Mouse (Mus musculus) limb, embryonic 10.5 days (tissue): Measurements from ENCODE around the gene Cpa2. TPM values are rescaled to one million over a fixed set of nuclear protein-coding genes. Genes with fewer than 3 reads are reported as not detected.

ENCODE experiments used
- DNase-seq: peaks from one replicate; pipeline ENCODE4 v3.0.0-alpha.2; 2017; ENCODE audit warnings: low spot score
- H3K27ac ChIP-seq: fragments of 300-500 bp; sonication (generic); 2 replicates; pipeline ENCODE4 v1.5.1; 2016; ENCODE audit warnings: mild to moderate bottlenecking
- H3K27me3 ChIP-seq: fragments of 300-500 bp; sonication (generic); 2 replicates; pipeline ENCODE4 v1.6.1; 2016; ENCODE audit warnings: low read depth, mild to moderate bottlenecking; ENCODE audit not compliant: poor library complexity, severe bottlenecking
- H3K36me3 ChIP-seq: fragments of 300-500 bp; sonication (generic); 2 replicates; pipeline ENCODE4 v1.6.1; 2016; ENCODE audit warnings: mild to moderate bottlenecking, moderate library complexity
- H3K4me1 ChIP-seq: fragments of 300-500 bp; sonication (generic); 2 replicates; pipeline ENCODE4 v1.6.1; 2016
- H3K4me3 ChIP-seq: fragments of 300-500 bp; sonication (generic); 2 replicates; pipeline ENCODE4 v1.5.1; 2016; ENCODE audit warnings: mild to moderate bottlenecking, moderate library complexity
- H3K9me3 ChIP-seq: fragments of 300-500 bp; sonication (generic); replicated peaks from 2 replicates; pipeline ENCODE4 v1.6.1; 2016; ENCODE audit warnings: mild to moderate bottlenecking
- WGBS: fragments of 180-500 bp; shearing (Covaris S2); methylation state at CpG from one replicate; pipeline ENCODE4 v1.1.7; 2016; 5-methylcytosine and 5-hydroxymethylcytosine counted together
- polyA plus RNA-seq: library from polyadenylated mRNA; unstranded; fragments of >200 nt; fragmentation: Nextera tagmentation; extraction: Ambion mirVana; gene quantifications from 2 replicates; pipeline ENCODE4 v1.2.1, GENCODE M21; 2016

Gene Cpa2
- polyA plus RNA-seq, 1 experiment from 2014 or later: 109 TPM

DNA sequence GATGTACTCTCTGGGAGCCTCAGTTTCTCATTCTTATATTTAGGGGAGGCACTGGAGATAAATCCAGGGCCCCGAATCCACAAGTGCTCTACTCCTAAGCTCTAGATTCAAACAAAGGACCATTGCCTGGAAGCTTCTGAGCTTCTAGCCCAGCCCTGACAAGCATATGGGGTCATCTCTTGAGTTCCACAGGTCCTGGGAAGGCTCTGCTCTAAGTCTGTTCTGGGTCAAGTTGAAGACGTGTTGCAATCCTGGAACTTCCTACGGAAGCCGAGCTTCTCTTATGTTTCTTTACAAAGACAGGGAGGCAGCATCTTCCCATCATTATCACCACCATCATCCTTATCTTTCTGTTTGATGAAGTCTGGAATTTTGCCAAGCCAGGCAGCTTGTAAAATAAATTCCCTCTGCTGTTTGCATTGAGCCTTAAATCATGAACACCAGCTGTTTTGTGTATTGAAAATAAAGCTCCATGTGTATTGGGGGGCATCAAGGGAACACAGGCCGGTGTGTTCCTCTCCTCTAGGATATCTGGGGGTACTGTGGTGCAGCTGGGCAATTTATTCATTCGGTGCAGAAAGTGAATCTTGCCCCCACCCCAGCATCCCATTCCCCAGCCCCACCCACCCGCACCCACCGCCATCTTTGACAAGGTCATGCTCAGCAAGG, 55.0 kb downstream of the Cpa2 start:
- Histone ChIP-seq H3K4me1 (peaks cover 65% of the 10 kb centered on the region), H3K27ac (peak overlapping the region; percentile 71), H3K4me3 (no peak overlapping the region), H3K27me3 (no peaks in the 10 kb centered on the region), H3K36me3 (no peaks in the 10 kb centered on the region), H3K9me3 (no peaks in the 10 kb centered on the region)
- no peak for DNase-seq
- 86% methylated on average over 8 of the region's 8 CpGs for WGBS

DNA sequence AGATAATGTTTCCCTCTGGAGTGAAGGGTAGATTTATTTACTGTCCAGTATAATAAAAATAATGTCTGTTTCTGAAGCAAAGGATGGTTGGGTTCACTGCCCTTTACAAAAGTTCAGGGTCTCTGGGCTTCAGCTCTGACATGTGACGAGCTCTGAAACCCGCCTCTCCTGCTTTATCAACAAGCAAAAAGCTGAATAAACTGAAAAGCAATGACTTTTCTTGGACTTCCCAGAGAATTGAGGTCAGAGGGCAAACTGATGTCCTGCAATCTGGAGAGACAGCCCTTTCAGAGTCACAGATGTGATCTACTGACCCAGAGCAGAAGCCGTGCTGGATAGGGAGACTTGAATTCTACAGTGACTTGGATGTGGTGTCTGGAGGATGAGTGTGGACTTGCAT, 58.7 kb downstream of the Cpa2 start:
- DNase-seq: no peak
- Histone ChIP-seq H3K27ac (0 out of 2 replicates have a peak overlapping the region, but pooled peaks have one; percentile 19), H3K27me3 (no peaks in the 10 kb centered on the region), H3K4me1 (peaks cover 60% of the 10 kb centered on the region), H3K36me3 (no peaks in the 10 kb centered on the region), H3K4me3 (no peak overlapping the region), H3K9me3 (no peaks in the 10 kb centered on the region)
- WGBS: 52% methylated on average over 3 of the region's 3 CpGs

DNA sequence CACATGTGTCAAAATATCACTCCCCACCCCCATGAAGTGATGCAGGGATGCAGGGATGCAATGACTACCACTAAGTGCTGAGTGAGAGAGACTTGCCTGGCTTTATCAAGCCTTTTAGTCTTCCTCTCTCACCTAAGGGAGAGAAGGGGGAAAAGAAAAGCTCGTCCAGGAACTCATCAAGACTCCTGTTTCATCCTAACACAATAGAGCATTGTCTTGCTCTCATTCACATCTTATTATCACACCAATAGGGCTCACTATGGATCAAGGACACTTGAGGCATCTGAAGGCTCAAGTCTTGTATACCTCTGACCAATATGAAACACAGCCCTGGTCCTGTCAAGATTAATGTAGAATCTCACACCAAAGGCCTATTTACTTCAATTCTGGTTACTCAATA, 59.6 kb downstream of the Cpa2 start:
- Histone ChIP-seq H3K4me3 (no peak overlapping the region), H3K27ac (no peak overlapping the region), H3K4me1 (peaks cover 60% of the 10 kb centered on the region), H3K9me3 (no peaks in the 10 kb centered on the region), H3K36me3 (no peaks in the 10 kb centered on the region), H3K27me3 (no peaks in the 10 kb centered on the region)
- WGBS: 90% methylated on average over 1 of the region's 1 CpGs
- no peak for DNase-seq

DNA sequence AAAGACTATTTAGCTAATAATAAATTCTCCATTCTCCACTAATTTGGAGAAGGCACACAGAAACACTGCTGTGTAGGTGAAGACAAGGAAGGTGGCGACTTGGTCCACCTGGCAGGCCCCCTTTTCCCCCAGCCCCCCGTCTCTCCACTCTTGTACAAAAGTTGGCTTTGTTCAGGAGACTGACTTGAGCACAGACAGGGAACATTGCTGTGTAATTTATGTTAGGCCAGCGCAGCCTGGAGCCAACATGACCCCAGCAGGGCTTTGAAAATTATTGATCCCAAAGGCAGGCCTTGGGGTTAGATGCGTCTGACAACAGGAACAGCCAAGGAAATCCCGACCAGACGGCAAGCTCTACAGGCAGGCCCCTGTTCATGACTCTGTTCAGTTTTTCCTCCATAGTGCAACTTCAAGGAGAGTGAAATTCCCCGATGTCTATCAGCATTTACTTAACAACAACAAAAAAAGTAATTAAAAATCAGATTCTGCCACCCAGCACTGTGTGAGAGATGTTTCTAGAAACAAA, 63.0 kb downstream of the Cpa2 start:
- DNase-seq: peak; percentile 59
- Histone ChIP-seq H3K27ac (peak overlapping the region; percentile 80), H3K4me1 (peaks cover 48% of the 10 kb centered on the region), H3K9me3 (no peaks in the 10 kb centered on the region), H3K4me3 (no peak overlapping the region), H3K36me3 (no peaks in the 10 kb centered on the region), H3K27me3 (no peaks in the 10 kb centered on the region)
- 28% methylated on average over 7 of the region's 7 CpGs for WGBS

DNA sequence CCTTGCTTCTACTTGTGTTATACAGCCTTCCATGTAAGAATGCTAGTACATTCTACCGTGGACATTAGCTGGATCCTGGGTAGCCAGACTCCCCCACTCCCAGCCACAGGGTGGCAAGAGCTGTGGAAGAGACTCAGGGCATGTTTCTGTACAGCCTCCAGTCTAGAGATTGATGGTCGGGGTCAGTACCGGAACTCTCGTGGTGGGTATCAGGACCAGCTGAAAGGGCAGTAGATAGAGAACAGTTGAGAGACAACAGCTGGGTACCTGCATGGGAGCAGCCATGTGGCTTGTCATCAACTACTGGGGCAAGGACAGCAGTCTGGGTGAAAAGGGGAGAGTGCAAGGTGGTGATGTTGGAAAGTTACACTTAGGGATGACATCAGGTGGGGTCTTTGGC, 63.7 kb downstream of the Cpa2 start:
- H3K4me1 ChIP-seq: peaks cover 43% of the 10 kb centered on the region
- no peaks in the 10 kb centered on the region for H3K36me3 ChIP-seq
- no peak for DNase-seq
- peak overlapping the region; percentile 80 for H3K27ac ChIP-seq
- WGBS: 87% methylated on average over 4 of the region's 4 CpGs
- no peak overlapping the region for H3K4me3 ChIP-seq
- no peaks in the 10 kb centered on the region for H3K9me3 ChIP-seq
- no peaks in the 10 kb centered on the region for H3K27me3 ChIP-seq

DNA sequence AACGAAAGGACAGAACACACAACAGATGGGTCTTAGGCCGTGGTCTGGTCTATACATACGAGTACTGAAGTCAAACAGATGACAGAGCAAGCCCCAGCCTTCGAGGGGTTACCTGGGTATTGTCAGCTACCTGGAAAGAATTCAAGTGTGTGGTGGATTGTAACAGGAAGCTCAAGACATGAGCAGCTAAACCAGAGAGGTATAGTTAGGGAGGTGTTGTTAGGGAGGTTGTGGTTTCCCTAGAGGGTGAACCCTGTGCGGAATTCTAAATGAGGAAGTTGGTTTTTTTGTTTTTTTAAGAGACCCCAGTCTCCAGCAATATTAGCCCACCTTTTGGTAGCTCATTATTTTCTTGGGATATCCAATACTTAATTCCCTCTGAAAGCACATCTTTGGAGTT, 64.3 kb downstream of the Cpa2 start:
- Histone ChIP-seq H3K27ac (peak overlapping the region; percentile 80), H3K4me3 (no peak overlapping the region), H3K27me3 (no peaks in the 10 kb centered on the region), H3K36me3 (no peaks in the 10 kb centered on the region), H3K4me1 (peaks cover 43% of the 10 kb centered on the region), H3K9me3 (no peaks in the 10 kb centered on the region)
- WGBS: 85% methylated on average over 5 of the region's 5 CpGs
- DNase-seq: no peak

DNA sequence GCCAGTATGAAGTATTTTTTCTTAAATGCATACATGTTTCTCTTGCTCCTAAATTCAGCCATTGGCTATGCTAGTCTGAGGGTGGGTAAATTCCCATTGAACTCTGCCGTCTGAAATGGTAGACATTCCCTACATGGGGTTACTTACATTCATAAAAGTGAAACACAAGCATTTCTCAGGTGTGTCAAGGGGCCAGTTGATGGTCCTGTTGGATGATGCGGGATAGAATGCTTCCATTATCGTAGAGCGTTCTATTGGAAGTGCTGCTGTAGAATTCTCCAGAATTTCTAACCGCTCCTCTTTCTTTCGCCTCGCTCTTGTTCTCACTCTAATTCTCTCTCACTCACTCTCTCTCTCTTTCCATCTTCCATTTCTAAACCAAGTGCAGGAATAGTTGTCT, 69.3 kb downstream of the Cpa2 start, which contains the start of gene Cpa5:
Gene Cpa5, plus strand, starts transcription at position 301 of the 400 bp plus-strand sequence.
- Histone ChIP-seq H3K27ac (peak within 1 kb of the TSS; percentile 83), H3K27me3 (no peaks in the 10 kb centered on the region), H3K4me1 (peaks cover 51% of the 10 kb centered on the region), H3K9me3 (no peaks in the 10 kb centered on the region), H3K4me3 (no peak within 1 kb of the TSS), H3K36me3 (no peaks in the 10 kb centered on the region)
- WGBS: 96% methylated on average over 7 of the region's 7 CpGs
- DNase-seq: no peak

DNA sequence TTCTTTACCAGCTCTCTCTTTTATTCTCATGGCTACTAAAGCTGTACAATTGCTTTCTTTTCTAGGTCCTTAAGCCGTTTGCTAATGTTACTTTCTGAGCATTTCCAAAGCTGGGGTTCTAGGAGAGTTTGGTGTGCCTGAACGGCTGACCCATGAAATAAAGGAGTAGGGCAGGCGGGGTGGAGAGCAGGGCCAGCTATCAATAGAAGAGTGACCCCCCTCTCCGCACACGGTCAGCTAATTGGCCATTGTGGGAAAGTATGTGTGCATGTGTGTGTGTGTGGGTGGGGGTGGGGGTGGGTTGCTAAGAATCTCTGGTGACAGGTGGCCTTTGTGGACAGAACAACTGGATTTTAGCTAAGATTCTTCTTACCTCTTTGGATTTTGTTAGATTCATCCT, 69.8 kb downstream of the Cpa2 start:
- Histone ChIP-seq H3K36me3 (no peaks in the 10 kb centered on the region), H3K4me1 (peaks cover 51% of the 10 kb centered on the region), H3K9me3 (no peaks in the 10 kb centered on the region), H3K27ac (peak overlapping the region; percentile 83), H3K27me3 (no peaks in the 10 kb centered on the region), H3K4me3 (no peak overlapping the region)
- no peak for DNase-seq
- 76% methylated on average over 5 of the region's 5 CpGs for WGBS

Other genes with a start within 250 kb of the Cpa2 start
- 31.9 and 41.2 TPM in 2 replicates for gene Ube2h, start 237.0 kb upstream of the Cpa2 start, polyA plus RNA-seq
- gene Zc3hc1, start 150.6 kb upstream of the Cpa2 start, polyA plus RNA-seq: 91.3 and 95.9 TPM in 2 replicates
- gene Klhdc10, start 139.7 kb upstream of the Cpa2 start, polyA plus RNA-seq: 46.2 and 49.2 TPM in 2 replicates
- gene Tmem209, start 31.8 kb upstream of the Cpa2 start, polyA plus RNA-seq: 45.7 and 51.6 TPM in 2 replicates
- 0.38 and 0.59 TPM in 2 replicates for gene Ssmem1, start 31.7 kb upstream of the Cpa2 start, polyA plus RNA-seq
- 1.1 and 1.4 TPM in 2 replicates for gene Cpa4, start 26.8 kb downstream of the Cpa2 start, polyA plus RNA-seq
- 0.23 and 0.35 TPM in 2 replicates for gene Cpa5, start 69.4 kb downstream of the Cpa2 start, polyA plus RNA-seq
- gene Cpa1, start 97.6 kb downstream of the Cpa2 start, polyA plus RNA-seq: 0.38 TPM in 2 replicates
- 28.8 and 33.1 TPM in 2 replicates for gene Cep41, start 152.2 kb downstream of the Cpa2 start, polyA plus RNA-seq
- gene Mest, start 182.0 kb downstream of the Cpa2 start, polyA plus RNA-seq: 3,140 and 3,810 TPM in 2 replicates